Mouse (Mus musculus) right cerebral cortex, postnatal 14 days (tissue): ENCODE results near the gene Gmds.

Experiments used
- DNase-seq: peaks from one replicate; pipeline ENCODE4 v3.0.0; 2022

The Gmds gene

DNA sequence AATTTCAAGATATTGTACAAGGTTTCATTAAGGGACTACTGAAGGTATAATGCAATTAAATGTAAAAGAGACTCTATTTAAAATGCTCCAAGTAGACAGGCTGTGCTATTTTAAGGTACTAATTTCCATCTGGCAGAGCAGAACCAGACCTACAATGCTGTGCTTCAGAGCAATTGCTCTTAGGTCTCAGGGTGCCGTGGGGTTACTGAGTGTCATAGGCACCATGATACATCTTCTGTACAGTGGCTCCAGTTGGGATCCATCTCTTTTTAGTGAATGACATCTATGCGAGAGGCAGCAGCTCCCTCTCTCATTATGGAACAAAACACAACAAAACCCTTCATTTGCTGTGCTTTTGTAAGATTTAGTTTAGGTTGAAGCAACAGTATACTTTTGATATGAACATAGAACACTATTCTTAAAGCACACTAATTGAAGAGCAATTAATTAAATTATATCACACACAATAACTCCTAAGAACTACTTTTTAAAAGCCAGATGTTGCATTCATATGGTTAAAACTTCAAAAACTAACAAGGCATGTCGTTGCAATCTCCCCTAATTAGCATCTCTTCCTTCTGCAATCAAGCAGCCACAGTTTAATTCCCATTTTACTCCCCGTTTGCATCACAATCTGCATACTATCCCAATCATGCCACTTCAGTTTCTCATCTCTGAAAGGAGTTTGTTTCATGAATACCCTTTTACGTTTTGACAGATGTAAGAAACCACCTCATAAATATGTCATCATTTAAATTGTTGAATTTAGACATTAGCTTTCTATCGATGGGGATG lies 317.9 kb downstream of the Gmds start:
- DNase-seq, result no peak

- no peak for DNase-seq
Measured at GRCm38 (mm10) chr13:32019256-32019620, 319.3 kb downstream of the Gmds start.

GRCm38 (mm10) chr13:32018518-32019255 lies 319.9 kb downstream of the Gmds start:
- DNase-seq, result peak; percentile 46

GRCm38 (mm10) chr13:32008802-32009201 lies 329.7 kb downstream of the Gmds start:
- DNase-seq, result no peak

- DNase-seq, result no peak
Measured at GRCm38 (mm10) chr13:32008116-32008641, 330.4 kb downstream of the Gmds start.

- no peak for DNase-seq
Measured at GRCm38 (mm10) chr13:31993391-31993790, 345.1 kb downstream of the Gmds start.

DNA sequence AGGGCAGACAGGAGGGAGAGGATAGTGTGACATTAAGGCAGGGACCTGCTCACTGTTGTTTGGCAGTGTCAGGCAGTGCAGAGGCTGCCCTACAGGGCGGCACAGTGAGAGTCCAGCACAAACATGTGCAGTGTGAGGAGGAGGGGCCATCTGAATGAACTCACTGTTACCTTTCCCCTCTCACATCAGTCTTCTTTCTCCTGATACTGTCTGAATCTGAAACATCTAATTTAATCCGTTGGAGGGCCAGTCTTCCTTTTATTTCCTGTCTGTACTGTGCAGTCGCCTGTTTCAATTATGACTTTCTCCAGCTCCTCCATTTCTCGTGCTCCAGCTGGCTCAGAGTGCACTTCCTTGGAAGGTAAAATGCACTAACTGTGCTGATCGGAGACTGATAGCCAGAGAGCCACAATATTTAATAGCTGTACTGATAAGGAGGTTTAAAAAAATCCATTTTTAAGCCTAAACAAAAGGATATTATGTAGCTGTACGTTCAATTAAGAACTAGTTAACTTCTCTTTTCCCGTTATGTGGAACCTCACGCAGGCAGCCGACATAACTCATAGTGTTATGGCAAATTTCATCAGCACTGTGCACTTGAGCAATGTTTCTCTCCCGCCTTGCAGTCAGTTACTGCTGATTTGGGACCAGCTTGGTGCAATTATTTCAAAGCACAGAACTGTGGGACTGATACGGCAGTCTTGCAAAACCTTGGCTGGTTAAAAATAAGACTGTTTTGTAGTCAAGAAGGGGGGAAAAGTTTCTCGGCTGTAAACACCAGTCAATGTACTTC lies 345.9 kb downstream of the Gmds start:
- no peak for DNase-seq

- no peak for DNase-seq
Measured at GRCm38 (mm10) chr13:31981198-31981597, 357.3 kb downstream of the Gmds start.

GRCm38 (mm10) chr13:31978126-31978525 lies 360.4 kb downstream of the Gmds start:
- DNase-seq, result no peak

GRCm38 (mm10) chr13:31974751-31975479 lies 363.6 kb downstream of the Gmds start:
- no peak for DNase-seq

DNA sequence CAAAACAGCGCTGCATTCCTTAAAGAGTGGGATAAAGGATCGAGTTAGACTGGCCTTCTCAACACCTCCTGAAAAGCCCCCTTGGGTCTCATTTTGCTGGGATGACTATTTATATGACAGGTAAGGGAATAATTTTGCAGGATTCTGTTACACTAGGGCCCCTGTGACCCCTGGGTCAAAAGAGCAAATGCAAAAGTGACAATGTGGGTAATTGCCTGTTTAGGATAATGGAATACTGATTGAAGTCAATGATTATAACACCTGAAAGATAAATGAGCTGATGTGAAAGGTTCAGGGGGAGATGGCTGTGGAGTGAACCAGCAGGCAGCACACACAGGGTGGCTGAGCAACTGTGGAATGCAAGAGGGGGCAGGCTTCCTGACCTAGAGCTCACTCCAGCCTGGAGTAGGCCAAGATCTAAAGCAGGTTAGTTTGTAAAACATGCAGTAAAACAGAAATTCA lies 367.5 kb downstream of the Gmds start:
- no peak for DNase-seq

DNA sequence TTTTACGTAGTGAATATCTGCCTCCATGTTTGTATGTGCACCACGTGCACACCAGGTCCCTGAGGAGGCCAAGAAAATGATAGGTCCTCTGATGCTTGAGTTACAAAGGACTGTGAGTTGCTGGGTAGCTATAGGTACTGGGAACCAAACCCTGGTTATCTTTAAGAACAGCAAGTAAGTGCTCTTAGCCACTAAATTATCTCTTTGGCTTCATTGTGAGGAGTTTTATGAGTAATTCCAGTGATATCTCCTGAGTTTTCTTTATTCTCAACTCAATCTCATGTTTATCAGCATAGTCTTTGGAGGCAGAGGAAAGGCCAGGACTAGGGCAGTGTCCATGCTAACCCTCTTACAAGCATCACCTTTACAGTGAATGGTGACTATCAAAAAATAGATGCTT lies 370.3 kb downstream of the Gmds start:
- no peak for DNase-seq

DNA sequence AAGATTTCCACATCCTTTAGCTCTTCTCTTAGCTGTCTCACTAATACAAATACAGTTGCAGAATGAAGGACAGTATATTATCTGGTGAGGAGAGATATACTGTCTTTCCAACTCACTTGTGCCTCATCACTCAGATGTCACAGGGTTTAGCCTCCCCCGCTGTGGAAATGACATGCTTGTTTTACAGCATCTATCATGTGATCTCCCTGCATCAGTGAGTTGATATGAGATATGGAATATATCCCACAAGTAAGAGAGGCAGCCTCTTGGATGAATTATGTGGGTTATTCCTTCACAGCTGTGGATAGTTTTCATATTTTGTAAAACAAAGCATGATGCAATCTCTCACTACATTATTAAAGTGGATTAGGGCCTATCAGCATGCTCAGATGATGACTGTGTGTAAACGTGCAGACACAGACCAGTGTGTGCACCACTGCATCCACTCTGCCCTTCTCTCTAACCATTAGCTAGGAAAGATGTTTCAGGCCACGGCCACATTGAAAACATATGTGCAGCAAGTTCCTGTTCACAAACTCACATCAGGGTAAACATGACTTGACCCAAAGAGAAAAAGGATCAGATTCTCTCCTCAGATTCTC lies 371.5 kb downstream of the Gmds start:
- no peak for DNase-seq

GRCm38 (mm10) chr13:31960514-31960913 lies 378.0 kb downstream of the Gmds start:
- DNase-seq, result no peak

GRCm38 (mm10) chr13:31958346-31959335 lies 379.9 kb downstream of the Gmds start:
- DNase-seq, result no peak

- no peak for DNase-seq
Measured at GRCm38 (mm10) chr13:31956584-31956983, 382.0 kb downstream of the Gmds start.

GRCm38 (mm10) chr13:31956112-31956511 lies 382.4 kb downstream of the Gmds start:
- DNase-seq, result no peak

DNA sequence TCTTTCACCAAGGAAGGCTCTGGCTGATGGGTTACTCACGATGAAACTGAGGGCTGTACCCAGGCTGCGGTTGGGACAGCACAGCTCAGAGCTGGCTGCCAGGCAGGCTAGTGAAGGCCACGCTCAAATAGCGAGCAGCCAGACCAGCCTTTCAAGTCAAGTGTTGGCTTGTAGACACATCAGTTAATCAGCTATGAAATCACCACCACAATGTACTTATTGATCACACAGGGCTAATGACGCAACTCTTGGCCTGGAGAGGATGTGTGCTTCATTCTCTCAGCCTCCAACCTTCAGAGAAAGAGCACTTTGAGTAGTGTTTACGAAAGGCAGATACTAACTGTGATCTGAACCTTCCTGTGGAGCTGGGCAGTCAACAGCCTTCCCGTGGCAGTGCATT lies 383.4 kb downstream of the Gmds start:
- DNase-seq, result no peak

GRCm38 (mm10) chr13:31944676-31945210 lies 393.8 kb downstream of the Gmds start:
- DNase-seq, result no peak

- DNase-seq, result no peak
Measured at GRCm38 (mm10) chr13:31943482-31944275, 394.9 kb downstream of the Gmds start.
